Mouse (Mus musculus): ENCODE results near the gene Kdm4d. TPM values are rescaled to one million over a fixed set of nuclear protein-coding genes. Genes with fewer than 3 reads are reported as not detected.

The Kdm4d gene
- polyA plus RNA-seq (2014; fragmentation: Illumina TruSeq; extraction: RNeasy Lipid Tissue Mini Kit (QIAGEN cat#74804); ENCODE audit: low read depth, low replicate concordance), result not detected

GRCm38 (mm10) chr9:14500023-14500915, at the start of gene Kdm4d, which contains the start of gene Cwc15:
TSS of gene Kdm4d (minus strand) at chr9:14500482.
TSS of gene Cwc15 (plus strand) at chr9:14500617.

Other genes with a start within 250 kb of the Kdm4d start
- 22.5 TPM for gene Sesn3, start 225.4 kb downstream of the Kdm4d start, polyA plus RNA-seq (2014; fragmentation: Illumina TruSeq; extraction: RNeasy Lipid Tissue Mini Kit (QIAGEN cat#74804); ENCODE audit: low read depth, low replicate concordance)
- 2.2 TPM for gene Endod1, start 119.0 kb downstream of the Kdm4d start, polyA plus RNA-seq (2014; fragmentation: Illumina TruSeq; extraction: RNeasy Lipid Tissue Mini Kit (QIAGEN cat#74804); ENCODE audit: low read depth, low replicate concordance)
- 135 TPM for gene Cwc15, start 135 bp upstream of the Kdm4d start, polyA plus RNA-seq (2014; fragmentation: Illumina TruSeq; extraction: RNeasy Lipid Tissue Mini Kit (QIAGEN cat#74804); ENCODE audit: low read depth, low replicate concordance)
- 1.8 TPM for gene Amotl1, start 144.6 kb upstream of the Kdm4d start, polyA plus RNA-seq (2014; fragmentation: Illumina TruSeq; extraction: RNeasy Lipid Tissue Mini Kit (QIAGEN cat#74804); ENCODE audit: low read depth, low replicate concordance)
- gene Piwil4, start 240.3 kb upstream of the Kdm4d start, polyA plus RNA-seq (2014; fragmentation: Illumina TruSeq; extraction: RNeasy Lipid Tissue Mini Kit (QIAGEN cat#74804); ENCODE audit: low read depth, low replicate concordance), result not detected